Mouse (Mus musculus) myocyte (in vitro differentiated cells): ENCODE results near the gene Clptm1l. TPM values are rescaled to one million over a fixed set of nuclear protein-coding genes. Genes with fewer than 3 reads are reported as not detected.

Experiments
- H3K27me3 ChIP-seq: one replicate; pipeline ENCODE4 v1.6.1; 2011; ENCODE audit not compliant: control insufficient read depth, insufficient read depth, insufficient read length
- H3K36me3 ChIP-seq: one replicate; pipeline ENCODE4 v1.6.1; 2011; ENCODE audit not compliant: control insufficient read depth, insufficient read depth
- H3K4me2 ChIP-seq: one replicate; pipeline ENCODE4 v1.6.1; 2011; ENCODE audit warnings: low read depth, control low read depth
- H3K4me3 ChIP-seq: one replicate; pipeline ENCODE4 v1.5.1; 2011; ENCODE audit warnings: mild to moderate bottlenecking, control low read depth, moderate library complexity
- H3K79me2 ChIP-seq: one replicate; pipeline ENCODE4 v1.6.1; 2011; ENCODE audit not compliant: control insufficient read depth, insufficient read depth
- H3ac ChIP-seq: one replicate; pipeline ENCODE4 v1.6.1; 2011; ENCODE audit not compliant: control insufficient read depth, insufficient read length
- CEBPB ChIP-seq: IDR thresholded peaks from 2 replicates; pipeline ENCODE4 v1.6.1; 2011; ENCODE audit warnings: mild to moderate bottlenecking, moderate library complexity; ENCODE audit not compliant: poor library complexity, insufficient read depth, severe bottlenecking
- E2F4 ChIP-seq: IDR thresholded peaks from one replicate; pipeline ENCODE4 v1.6.1; 2011; ENCODE audit warnings: mild to moderate bottlenecking, control low read depth, moderate library complexity; ENCODE audit not compliant: insufficient read depth
- MAX ChIP-seq: IDR thresholded peaks from one replicate; pipeline ENCODE4 v1.6.1; 2011; ENCODE audit warnings: low read depth, mild to moderate bottlenecking, control low read depth
- MYOD1 ChIP-seq, 3 experiments: IDR thresholded peaks; one replicate each; pipeline ENCODE4 v1.6.1; 2011; ENCODE audit warnings: control low read depth in 2 of 3, low read depth in 2 of 3, mild to moderate bottlenecking in 2 of 3, moderate library complexity in 1 of 3; ENCODE audit not compliant: insufficient read length in 2 of 3, control insufficient read depth in 1 of 3
- MYOG ChIP-seq, 3 experiments: IDR thresholded peaks; one replicate each; pipeline ENCODE4 v1.6.1; 2011; ENCODE audit warnings: control low read depth in 2 of 3, low read depth in 2 of 3, mild to moderate bottlenecking in 2 of 3; ENCODE audit not compliant: insufficient read length in 2 of 3, control insufficient read depth in 1 of 3, insufficient read depth in 1 of 3
- POLR2A ChIP-seq: IDR thresholded peaks from one replicate; pipeline ENCODE4 v1.6.1; 2011; ENCODE audit warnings: low read depth, mild to moderate bottlenecking, control low read depth, moderate library complexity; ENCODE audit not compliant: insufficient read length
- POLR2AphosphoS2 ChIP-seq: IDR thresholded peaks from one replicate; pipeline ENCODE4 v1.6.1; 2011; ENCODE audit warnings: low read depth, control low read depth; ENCODE audit not compliant: insufficient read length
- REST ChIP-seq: IDR thresholded peaks from one replicate; pipeline ENCODE4 v1.6.1; 2011; ENCODE audit warnings: mild to moderate bottlenecking, control low read depth, moderate library complexity; ENCODE audit not compliant: insufficient read depth, insufficient read length
- SRF ChIP-seq: IDR thresholded peaks from one replicate; pipeline ENCODE4 v1.6.1; 2011; ENCODE audit warnings: low read depth; ENCODE audit not compliant: control insufficient read depth, insufficient read length
- TCF12 ChIP-seq: IDR thresholded peaks from one replicate; pipeline ENCODE4 v1.6.1; 2011; ENCODE audit warnings: mild to moderate bottlenecking, control low read depth; ENCODE audit not compliant: poor library complexity, insufficient read depth, severe bottlenecking
- TCF3 ChIP-seq: IDR thresholded peaks from one replicate; pipeline ENCODE4 v1.6.1; 2011; ENCODE audit warnings: low read depth, control low read depth; ENCODE audit not compliant: insufficient read length
- USF1 ChIP-seq: IDR thresholded peaks from one replicate; pipeline ENCODE4 v1.6.1; 2011; ENCODE audit warnings: low read depth, mild to moderate bottlenecking, control low read depth, moderate library complexity
- polyA plus RNA-seq: library from polyadenylated mRNA; unstranded; fragments of >200 nt; fragmentation: generic; extraction: Trizol; gene quantifications from one replicate; pipeline ENCODE4 v1.2.1, GENCODE M21; 2012; ENCODE audit warnings: missing spikeins

Clptm1l gene
- polyA plus RNA-seq, 1 experiment, result 147 TPM

GRCm38 (mm10) chr13:73592546-73592945, 11.3 kb upstream of the Clptm1l start:
- Histone ChIP-seq H3ac (no peak overlapping the region), H3K36me3 (no peaks in the 10 kb centered on the region), H3K4me2 (no peak overlapping the region), H3K79me2 (no peaks in the 10 kb centered on the region), H3K4me3 (no peak overlapping the region), H3K27me3 (no peaks in the 10 kb centered on the region)
- TF ChIP-seq E2F4 (no peak), USF1 (no peak), REST (no peak), CEBPB (no peak), MYOG (IDR thresholded peaks at IDR 0.05; ENCODE audit: control insufficient read depth in 1 of 3, insufficient read depth in 1 of 3, insufficient read length in 2 of 3, low read depth in 2 of 3) (no peak)

- H3K27me3 ChIP-seq, result peaks cover 8% of the 10 kb centered on the region
- no peaks in the 10 kb centered on the region for H3K36me3 ChIP-seq
- no peak overlapping the region for H3K4me3 ChIP-seq
- TF ChIP-seq MAX (no peak), USF1 (no peak), SRF (no peak), REST (no peak), CEBPB (no peak), POLR2AphosphoS2 (no peak), MYOD1 (IDR thresholded peaks at IDR 0.05; ENCODE audit: control insufficient read depth in 1 of 3, insufficient read length in 2 of 3, low read depth in 2 of 3) (no peak), TCF12 (no peak), MYOG (IDR thresholded peaks at IDR 0.05; ENCODE audit: control insufficient read depth in 1 of 3, insufficient read depth in 1 of 3, insufficient read length in 2 of 3, low read depth in 2 of 3) (no peak), POLR2A (no peak), E2F4 (no peak)
- no peak overlapping the region for H3K4me2 ChIP-seq
- no peak overlapping the region for H3ac ChIP-seq
- no peaks in the 10 kb centered on the region for H3K79me2 ChIP-seq
Observed at GRCm38 (mm10) chr13:73596276-73596675, 7.5 kb upstream of the Clptm1l start.

- H3K4me2 ChIP-seq, result no peak overlapping the region
- no peak for TF ChIP-seq MAX
- no peak for TF ChIP-seq REST
- TF ChIP-seq E2F4, result no peak
- no peak for TF ChIP-seq MYOG (IDR thresholded peaks at IDR 0.05; ENCODE audit: control insufficient read depth in 1 of 3, insufficient read depth in 1 of 3, insufficient read length in 2 of 3, low read depth in 2 of 3)
- TF ChIP-seq CEBPB, result no peak
- TF ChIP-seq POLR2A, result no peak
- TF ChIP-seq TCF3, result no peak
- no peak for TF ChIP-seq USF1
- TF ChIP-seq SRF, result no peak
- no peak for TF ChIP-seq TCF12
- no peak for TF ChIP-seq MYOD1 (IDR thresholded peaks at IDR 0.05; ENCODE audit: control insufficient read depth in 1 of 3, insufficient read length in 2 of 3, low read depth in 2 of 3)
- no peak for TF ChIP-seq POLR2AphosphoS2
Observed at GRCm38 (mm10) chr13:73600217-73600616, 3.6 kb upstream of the Clptm1l start.

GRCm38 (mm10) chr13:73603046-73603445, 760 bp upstream of the Clptm1l start:
- H3K27me3 ChIP-seq, result peaks cover 8% of the 10 kb centered on the region
- peak overlapping the region; percentile 99 for H3K4me2 ChIP-seq
- TF ChIP-seq TCF3, result no peak
- H3K36me3 ChIP-seq, result peaks cover 12% of the 10 kb centered on the region
- peak overlapping the region; percentile 96 for H3K4me3 ChIP-seq
- H3ac ChIP-seq, result peak overlapping the region; percentile 50
- peaks cover 12% of the 10 kb centered on the region for H3K79me2 ChIP-seq

More at GRCm38 (mm10) chr13:73600217-73600616, 3.6 kb upstream of the Clptm1l start:
- Histone ChIP-seq H3K36me3 (no peaks in the 10 kb centered on the region), H3K27me3 (peaks cover 8% of the 10 kb centered on the region), H3K79me2 (peaks cover 11% of the 10 kb centered on the region), H3ac (no peak overlapping the region), H3K4me3 (no peak overlapping the region)

GRCm38 (mm10) chr13:73604156-73604957, 551 bp downstream of the Clptm1l start:
- peaks cover 15% of the 10 kb centered on the region for H3K36me3 ChIP-seq
- TF ChIP-seq USF1 (no peak), MAX (no peak), TCF12 (no peak), TCF3 (no peak), CEBPB (no peak), E2F4 (no peak)
- H3ac ChIP-seq, result peak overlapping the region; percentile 50

More at GRCm38 (mm10) chr13:73604156-73604957, 551 bp downstream of the Clptm1l start:
- Histone ChIP-seq H3K79me2 (peaks cover 12% of the 10 kb centered on the region), H3K4me2 (peak overlapping the region; percentile 89), H3K4me3 (peak overlapping the region; percentile 96), H3K27me3 (no peaks in the 10 kb centered on the region)
